Mouse (Mus musculus): Measurements from ENCODE around the gene Vmn2r41. TPM values are rescaled to one million over a fixed set of nuclear protein-coding genes. Genes with fewer than 3 reads are reported as not detected.
"Not testable (repeated sequence)": the region's sequence is repeated elsewhere in the genome, so short reads cannot be mapped to it uniquely, and the experiment has no call there.

Gene Vmn2r41
- not detected for total RNA-seq (2021)
- long read RNA-seq, experiment 1, result 0 reads
- long read RNA-seq, experiment 2, result 0 reads

DNA sequence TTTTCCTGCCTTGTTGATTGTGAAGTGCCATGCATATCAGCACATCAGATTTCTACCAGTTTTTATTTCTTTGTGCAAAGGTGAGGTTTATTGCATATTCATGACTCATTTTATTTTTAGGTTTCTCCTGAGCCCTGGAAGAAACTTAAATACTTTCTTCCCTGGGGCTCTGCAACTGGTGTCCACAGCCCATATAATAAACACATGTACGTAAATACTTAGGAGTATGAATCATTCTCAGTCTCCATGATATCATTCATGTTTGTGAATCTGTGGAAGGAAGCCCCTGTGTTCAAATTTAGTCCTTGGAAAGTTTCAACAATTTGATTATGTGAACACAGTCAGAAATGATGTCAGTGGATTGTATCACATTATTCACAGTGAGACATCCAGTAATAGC is at the start of gene Vmn2r41:
Gene Vmn2r41, minus strand, starts transcription at position 101 of the 400 bp plus-strand sequence.
- H3K27ac ChIP-seq; H3K4me3 ChIP-seq; intact Hi-C loops (cut with DNase I); DNase-seq (ENCODE audit: extremely low spot score in 1 of 2, low spot score in 2 of 2): not testable (repeated sequence)

DNA sequence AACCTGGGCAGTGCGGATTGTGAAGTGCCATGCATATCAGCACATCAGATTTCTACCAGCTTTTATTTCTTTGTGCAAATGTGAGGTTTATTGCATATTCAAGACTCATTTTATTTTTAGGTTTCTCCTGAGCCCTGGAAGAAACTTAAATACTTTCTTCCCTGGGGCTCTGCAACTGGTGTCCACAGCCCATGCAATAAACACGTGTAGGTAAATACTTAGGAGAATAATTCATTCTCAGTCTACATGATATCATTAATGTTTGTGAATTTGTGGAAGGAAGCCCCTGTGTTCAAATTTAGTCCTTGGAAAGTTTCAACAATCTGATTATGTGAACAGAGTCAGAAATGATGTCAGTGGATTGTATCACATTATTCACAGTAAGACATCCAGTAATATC is 38.8 kb upstream of the Vmn2r41 start, which contains the start of gene Vmn2r42:
Gene Vmn2r42, minus strand, starts transcription at position 101 of the 400 bp plus-strand sequence.
- intact Hi-C loops (cut with DNase I); H3K4me3 ChIP-seq; DNase-seq (ENCODE audit: extremely low spot score in 1 of 2, low spot score in 2 of 2); H3K27ac ChIP-seq: not testable (repeated sequence)

DNA sequence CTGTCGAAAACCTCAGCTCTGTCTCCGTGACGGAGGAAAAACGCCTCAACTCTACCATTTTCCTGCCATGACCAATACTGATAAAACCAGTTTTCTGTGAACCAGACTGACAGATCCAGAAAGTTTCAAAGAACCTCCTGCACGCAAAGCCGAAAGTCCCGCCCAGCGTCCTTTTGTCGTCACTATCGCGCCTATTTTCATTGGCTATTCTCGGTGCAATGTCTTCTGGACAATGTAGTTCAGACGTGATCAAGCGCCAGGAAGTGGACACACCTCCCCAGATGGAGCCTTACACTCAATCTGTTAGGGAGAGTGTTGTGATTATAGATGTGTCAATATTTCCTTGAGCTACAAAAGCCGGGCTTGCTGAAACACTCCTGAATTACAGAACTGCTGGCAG is 68.6 kb downstream of the Vmn2r41 start:
- DNase-seq (ENCODE audit: extremely low spot score in 1 of 2, low spot score in 2 of 2), result peak; percentile 6 to 10
- intact Hi-C loops (cut with DNase I); H3K4me3 ChIP-seq; H3K27ac ChIP-seq: not testable (repeated sequence)

Other genes with a start within 250 kb of the Vmn2r41 start
- gene Vmn2r42, start 38.7 kb upstream of the Vmn2r41 start, total RNA-seq (2021), result not detected
- gene Vmn2r43, start 98.9 kb upstream of the Vmn2r41 start, total RNA-seq (2021), result not detected
- not detected for gene Vmn2r44, start 221.7 kb upstream of the Vmn2r41 start, total RNA-seq (2021)

Measured in left cerebral cortex, adult 2 months (tissue).